Mouse (Mus musculus): Measurements from ENCODE around the gene Myoc.
"Not testable (repeated sequence)": the region's sequence is repeated elsewhere in the genome, so short reads cannot be mapped to it uniquely, and the experiment has no call there.

The Myoc gene

GRCm38 (mm10) chr1:162639051-162639750 lies at the start of gene Myoc:
Gene Myoc, plus strand, starts transcription at chr1:162639155.
- DNase-seq, result no peak

- peak; percentile 14 for DNase-seq
Observed at GRCm38 (mm10) chr1:162589443-162589842, 49.5 kb upstream of the Myoc start.

GRCm38 (mm10) chr1:162590415-162590997 lies 48.4 kb upstream of the Myoc start:
- DNase-seq, result no peak

- no peak for DNase-seq
Observed at GRCm38 (mm10) chr1:162597379-162598102, 41.4 kb upstream of the Myoc start.

DNA sequence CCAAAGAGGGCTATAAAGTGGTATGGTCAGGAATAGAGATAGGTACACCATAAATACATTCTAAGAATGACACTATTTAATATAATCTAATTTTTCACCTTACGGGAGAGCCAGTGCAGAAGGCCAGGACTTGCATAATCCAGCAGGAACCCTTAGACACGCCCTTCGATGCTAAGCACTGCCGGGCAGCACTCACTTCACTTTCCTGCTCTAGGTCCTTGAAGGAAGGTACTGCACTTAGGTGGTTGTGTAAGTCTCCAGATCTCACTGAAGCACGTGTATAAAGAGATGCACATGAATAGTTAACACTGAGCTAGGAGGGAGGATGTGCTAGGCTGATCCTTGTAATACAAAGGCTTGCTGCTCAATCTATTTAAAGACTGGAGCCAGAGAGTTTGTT lies 39.3 kb upstream of the Myoc start:
- DNase-seq, result no peak

- DNase-seq, result no peak
Observed at GRCm38 (mm10) chr1:162601288-162601687, 37.7 kb upstream of the Myoc start.

DNA sequence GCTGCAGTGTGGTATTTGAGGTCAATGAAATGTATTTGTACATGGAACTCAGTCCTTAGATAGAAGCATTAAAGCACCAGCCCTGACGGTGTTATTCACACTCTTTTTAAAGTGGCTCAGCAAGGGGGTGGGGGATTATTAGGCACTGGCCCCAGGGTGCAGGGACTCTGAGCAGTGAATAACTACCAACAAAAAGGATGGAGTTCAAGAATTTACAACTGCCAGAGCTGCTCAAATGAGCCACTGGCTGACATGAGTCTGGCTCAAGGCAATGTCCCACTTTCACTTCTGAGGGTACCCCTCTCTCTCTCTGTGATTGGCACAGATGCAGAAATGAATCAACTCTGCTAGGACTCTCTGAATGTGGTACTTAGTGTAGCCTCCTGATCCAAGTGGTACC lies 30.8 kb upstream of the Myoc start:
- no peak for DNase-seq

GRCm38 (mm10) chr1:162609633-162610250 lies 29.2 kb upstream of the Myoc start:
- DNase-seq, result no peak

- DNase-seq, result no peak
Observed at GRCm38 (mm10) chr1:162611191-162611590, 27.8 kb upstream of the Myoc start.

DNA sequence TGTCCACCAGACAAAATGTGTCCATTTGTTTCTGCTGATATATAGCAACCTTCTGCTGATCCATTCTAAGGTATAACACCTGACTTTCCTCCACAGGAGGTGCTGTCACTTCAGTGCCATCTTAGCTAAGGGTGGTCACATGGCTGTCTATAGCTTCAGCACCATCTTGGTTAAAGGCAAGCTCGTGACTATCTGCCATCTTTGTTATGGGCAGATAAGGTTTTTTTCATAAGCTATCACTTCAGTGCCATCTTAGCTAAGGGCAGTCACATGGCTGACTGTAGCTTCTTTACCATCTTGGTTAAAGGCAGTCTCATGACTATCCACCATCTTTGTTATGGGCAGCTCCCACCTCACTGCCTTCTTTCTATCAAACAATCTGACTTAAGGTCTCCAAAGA lies 23.4 kb upstream of the Myoc start:
- no peak for DNase-seq

DNA sequence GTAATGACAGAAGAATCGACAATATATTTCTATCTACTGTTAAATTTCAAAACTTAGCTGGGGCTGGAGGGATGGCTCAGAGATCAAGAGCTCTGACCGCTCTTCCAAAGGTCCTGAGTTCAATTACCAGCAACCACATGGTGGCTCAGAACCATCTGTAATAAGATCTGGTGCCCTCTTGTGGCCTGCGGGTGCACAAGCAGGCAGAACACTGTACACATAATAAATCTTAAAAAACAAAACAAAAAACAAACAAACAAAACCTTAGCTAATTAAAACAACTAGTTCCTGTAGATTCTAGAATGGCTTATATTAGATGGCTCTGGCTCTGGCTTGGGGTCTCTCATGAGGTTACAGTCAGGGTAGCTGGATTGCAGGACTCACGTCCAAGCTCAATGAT lies 18.5 kb upstream of the Myoc start:
- no peak for DNase-seq

- no peak for DNase-seq
Observed at GRCm38 (mm10) chr1:162623895-162624294, 15.1 kb upstream of the Myoc start.

- no peak for DNase-seq
Observed at GRCm38 (mm10) chr1:162625229-162625628, 13.7 kb upstream of the Myoc start.

DNA sequence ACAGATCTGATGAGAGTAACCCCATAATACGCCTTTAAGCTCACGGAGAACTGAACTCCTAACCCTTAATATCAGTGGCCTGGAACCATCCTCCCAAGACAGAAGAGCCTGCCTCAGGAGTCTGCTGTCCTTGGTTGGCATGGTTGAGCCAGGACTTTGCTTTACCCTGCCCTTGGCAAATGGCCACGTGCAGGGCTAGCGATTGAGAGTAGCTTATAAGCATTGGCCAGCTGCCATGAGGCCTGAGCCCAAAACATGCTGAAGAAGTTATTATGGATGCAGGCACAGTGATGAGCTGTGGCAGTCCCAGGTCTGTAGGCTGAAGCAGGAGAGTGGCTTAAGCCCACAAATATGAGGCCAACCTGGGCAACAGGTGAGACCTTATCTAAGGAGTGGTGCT lies 11.1 kb upstream of the Myoc start:
- DNase-seq, result peak; percentile 39

GRCm38 (mm10) chr1:162628326-162628725 lies 10.6 kb upstream of the Myoc start:
- DNase-seq, result not testable (repeated sequence)

- not testable (repeated sequence) for DNase-seq
Observed at GRCm38 (mm10) chr1:162635291-162635931, 3.5 kb upstream of the Myoc start.

DNA sequence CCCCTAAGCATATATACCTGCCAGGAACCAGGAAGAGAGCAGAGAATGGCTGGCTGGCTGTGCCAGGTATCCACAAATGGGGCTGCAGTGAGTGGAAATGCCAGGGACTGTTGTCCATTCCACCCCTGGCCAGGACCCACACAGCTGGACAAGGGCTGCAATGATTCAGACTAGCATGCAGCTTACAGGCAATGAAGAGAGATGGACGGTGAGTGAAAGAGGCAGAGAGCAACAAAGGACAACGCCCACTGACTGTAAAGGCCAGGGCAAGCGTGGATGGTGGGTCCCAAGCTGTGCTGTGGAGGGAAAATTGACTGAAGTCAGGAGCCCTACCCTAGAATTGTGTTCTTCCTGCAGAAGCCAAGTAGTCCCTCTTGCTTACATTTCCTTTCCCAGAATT lies 2.4 kb upstream of the Myoc start:
- no peak for DNase-seq

- DNase-seq, result no peak
Observed at GRCm38 (mm10) chr1:162638535-162638934, 420 bp upstream of the Myoc start.

DNA sequence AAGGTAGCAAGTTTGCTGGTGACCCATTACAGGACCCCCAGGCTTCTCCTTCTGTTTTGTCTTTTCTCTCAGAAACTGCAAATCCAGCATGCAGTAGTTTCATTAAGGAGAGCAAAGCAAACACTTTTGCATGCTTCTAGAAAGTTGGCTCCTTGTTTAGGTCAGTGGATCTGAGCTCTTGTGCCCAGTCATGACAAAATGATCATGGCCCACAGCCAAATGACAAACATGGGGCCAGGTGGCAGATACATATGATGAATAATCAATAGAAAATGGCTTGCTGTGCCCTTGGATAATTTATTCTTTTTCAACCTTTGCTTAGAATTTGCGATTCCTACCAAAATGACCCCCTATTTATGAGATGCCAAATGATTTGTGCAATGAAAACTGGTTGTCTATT lies 906 bp downstream of the Myoc start:
- no peak for DNase-seq

DNA sequence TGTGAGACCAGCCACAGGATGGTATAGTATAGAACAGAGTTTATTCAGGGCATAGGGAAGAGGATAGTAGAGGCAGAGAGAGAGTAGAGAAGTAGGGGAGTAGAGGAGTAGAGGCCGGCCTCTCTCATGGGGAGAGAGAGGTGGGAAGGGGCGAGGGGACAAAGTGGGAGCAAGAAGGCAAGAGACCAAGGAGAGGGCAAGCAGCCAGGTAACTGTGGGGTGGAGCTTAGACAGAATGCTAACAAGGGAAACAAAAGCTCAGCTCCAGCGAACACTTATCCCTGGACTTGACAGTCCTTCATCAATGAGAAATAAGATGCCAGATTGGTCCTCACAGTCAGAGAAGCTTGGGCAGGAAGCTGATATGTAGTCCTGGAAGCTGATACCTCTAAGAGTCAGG lies 3.6 kb downstream of the Myoc start:
- DNase-seq, result no peak

DNA sequence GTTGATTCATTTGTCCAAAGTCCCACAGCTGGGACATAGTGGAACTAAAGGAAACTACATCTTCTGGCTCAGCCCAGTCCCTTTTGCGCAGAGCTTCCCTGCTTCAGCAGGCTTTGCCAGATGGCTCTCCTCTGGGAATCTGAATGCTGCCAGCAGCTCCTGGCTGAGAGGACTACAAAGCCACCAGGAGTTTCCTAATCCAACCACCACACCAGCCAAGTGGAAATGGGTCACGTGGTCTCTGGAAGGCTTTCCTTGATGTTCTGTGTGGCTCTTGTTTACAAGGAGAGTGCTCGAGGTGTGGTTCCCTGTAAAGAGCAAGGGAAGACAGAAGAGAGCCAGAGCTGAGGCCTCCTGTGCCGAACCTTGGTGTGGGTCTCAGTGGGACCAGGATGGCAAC lies 4.8 kb downstream of the Myoc start:
- DNase-seq, result peak; percentile 40

- no peak for DNase-seq
Observed at GRCm38 (mm10) chr1:162646083-162646686, 7.2 kb downstream of the Myoc start.

DNA sequence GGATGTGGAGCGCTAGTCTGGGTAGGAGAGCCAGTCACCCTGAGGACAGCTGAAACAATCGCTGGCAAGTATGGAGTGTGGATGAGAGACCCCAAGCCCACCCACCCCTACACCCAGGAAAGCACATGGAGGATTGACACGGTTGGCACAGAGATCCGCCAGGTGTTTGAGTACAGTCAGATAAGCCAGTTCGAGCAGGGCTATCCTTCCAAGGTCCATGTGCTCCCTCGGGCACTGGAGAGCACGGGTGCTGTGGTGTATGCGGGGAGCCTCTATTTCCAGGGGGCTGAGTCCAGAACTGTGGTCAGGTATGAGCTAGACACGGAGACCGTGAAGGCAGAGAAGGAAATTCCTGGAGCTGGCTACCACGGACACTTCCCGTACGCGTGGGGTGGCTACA lies 9.5 kb downstream of the Myoc start:
- DNase-seq, result no peak

Measured in kidney, postnatal 10 days (tissue).